Mouse (Mus musculus): ENCODE results near the gene Srgap3.

GRCm38 (mm10) chr6:112788617-112789016 lies 158.4 kb downstream of the Srgap3 start:
- TF ChIP-seq CTCF (IDR thresholded peaks at IDR 0.05; ENCODE audit: low read depth) (no peak), EP300 (optimal IDR thresholded peaks at IDR 0.05) (no peak)
